Mouse (Mus musculus): ENCODE measurements around the gene Nnat. TPM values are rescaled to one million over a fixed set of nuclear protein-coding genes. Genes with fewer than 3 reads are reported as not detected.

The Nnat gene
- total and polyA plus RNA-seq, 3 experiments, result 0.29 to 6.0 (median 0.39) TPM

DNA sequence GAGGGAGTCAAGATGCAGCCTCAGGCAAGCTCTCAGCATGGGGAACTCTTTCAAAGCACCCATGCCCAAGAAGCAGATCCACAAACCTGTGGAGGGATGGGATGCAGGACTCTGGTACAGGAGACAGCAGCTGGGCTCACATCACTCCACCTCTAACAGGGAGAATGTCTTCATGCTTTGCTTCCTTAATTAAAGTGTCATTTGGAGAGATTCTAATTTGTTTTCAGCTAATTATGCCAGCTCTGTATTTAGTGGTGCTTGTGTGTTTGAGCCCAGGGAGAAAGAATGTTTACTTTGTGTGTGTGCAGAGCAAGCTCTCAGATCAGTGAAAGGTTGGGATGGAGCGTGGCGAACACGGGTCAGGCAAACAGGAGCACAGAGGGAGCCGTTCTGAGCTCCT is 17.5 kb upstream of the Nnat start:
- no peak overlapping the region for H3K27ac ChIP-seq
- no peaks in the 10 kb centered on the region for H3K79me2 ChIP-seq (replicated peaks; ENCODE audit: control insufficient read depth, insufficient read depth, low read length)
- TF ChIP-seq POLR2A (IDR thresholded peaks at IDR 0.05; ENCODE audit: insufficient read depth, low read depth, low read length) (no peak), EP300 (IDR thresholded peaks at IDR 0.05; ENCODE audit: insufficient read depth, low read depth, low read length) (no peak), CTCF (IDR thresholded peaks at IDR 0.05) (no peak)
- intact Hi-C loops (cut with DNase I), result no loop called here
- no peak overlapping the region for H3K9ac ChIP-seq (ENCODE audit: low read depth, low read length)
- no peaks in the 10 kb centered on the region for H3K27me3 ChIP-seq (ENCODE audit: control insufficient read depth, insufficient read depth, low read length)
- WGBS, result 87% methylated on average over 4 of the region's 4 CpGs
- peaks cover 4% of the 10 kb centered on the region for H3K4me1 ChIP-seq (ENCODE audit: control insufficient read depth, insufficient read depth, low read length)
- H3K4me3 ChIP-seq, result no peak overlapping the region
- DNase-seq, result no peak
- no peaks in the 10 kb centered on the region for H3K36me3 ChIP-seq (ENCODE audit: control insufficient read depth, insufficient read depth, low read length)

DNA sequence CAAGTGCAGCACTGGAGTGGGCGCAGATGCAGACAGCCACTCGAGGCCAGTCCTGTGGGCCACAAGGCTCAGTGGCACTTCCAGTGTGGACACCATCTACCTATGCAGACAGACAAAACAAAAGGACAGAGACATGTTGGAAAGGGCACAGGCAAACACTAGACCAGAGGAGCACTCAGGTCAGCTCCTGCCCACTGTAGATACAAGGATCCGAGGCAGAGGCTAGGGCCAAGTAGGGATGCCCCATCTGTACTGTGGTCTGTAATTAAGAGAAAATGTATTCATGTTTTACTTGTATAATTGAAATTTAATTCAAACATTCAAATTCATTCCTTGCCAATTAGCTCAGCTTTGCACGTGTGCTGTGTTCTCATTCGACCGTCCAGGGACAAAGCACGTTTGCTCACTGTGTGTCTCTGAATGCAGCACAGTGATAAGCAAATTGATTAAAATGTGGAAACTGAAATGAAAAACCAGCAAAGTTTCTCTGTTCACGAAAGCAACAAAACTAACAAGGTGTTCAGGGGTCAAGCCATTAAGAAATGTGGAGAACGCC is 15.5 kb upstream of the Nnat start:
- Histone ChIP-seq H3K79me2 (replicated peaks; ENCODE audit: control insufficient read depth, insufficient read depth, low read length) (no peaks in the 10 kb centered on the region), H3K4me1 (ENCODE audit: control insufficient read depth, insufficient read depth, low read length) (peaks cover 4% of the 10 kb centered on the region), H3K27me3 (ENCODE audit: control insufficient read depth, insufficient read depth, low read length) (no peaks in the 10 kb centered on the region), H3K36me3 (ENCODE audit: control insufficient read depth, insufficient read depth, low read length) (no peaks in the 10 kb centered on the region), H3K9ac (ENCODE audit: low read depth, low read length) (no peak overlapping the region), H3K4me3 (no peak overlapping the region), H3K27ac (no peak overlapping the region)
- DNase-seq, result no peak
- intact Hi-C loops (cut with DNase I), result no loop called here
- WGBS, result 86% methylated on average over 9 of the region's 9 CpGs
- TF ChIP-seq EP300 (IDR thresholded peaks at IDR 0.05; ENCODE audit: insufficient read depth, low read depth, low read length), result no peak
- TF ChIP-seq POLR2A (IDR thresholded peaks at IDR 0.05; ENCODE audit: insufficient read depth, low read depth, low read length), result no peak
- TF ChIP-seq CTCF (IDR thresholded peaks at IDR 0.05), result no peak

DNA sequence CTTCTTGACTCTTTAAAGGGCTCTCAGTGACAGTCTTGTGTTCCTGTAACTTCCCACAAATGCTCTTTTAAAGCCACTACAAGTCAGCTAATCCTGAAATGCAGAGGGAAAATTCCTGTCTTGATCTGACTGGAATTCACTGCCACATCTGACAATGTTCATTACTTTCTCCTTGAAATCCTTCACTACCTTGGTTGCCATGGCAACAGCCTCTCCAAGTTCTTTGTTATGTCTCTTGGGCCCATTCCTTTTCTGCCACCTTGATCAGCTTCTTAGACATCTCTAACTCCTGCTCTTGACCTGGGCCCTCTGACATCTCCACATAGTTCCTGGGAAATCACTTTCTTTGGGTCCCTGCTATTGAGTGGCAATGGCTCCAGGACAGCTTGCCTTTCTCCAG is 13.2 kb upstream of the Nnat start:
- no peaks in the 10 kb centered on the region for H3K79me2 ChIP-seq (replicated peaks; ENCODE audit: control insufficient read depth, insufficient read depth, low read length)
- DNase-seq, result no peak
- no peak overlapping the region for H3K27ac ChIP-seq
- H3K9ac ChIP-seq (ENCODE audit: low read depth, low read length), result no peak overlapping the region
- TF ChIP-seq EP300 (IDR thresholded peaks at IDR 0.05; ENCODE audit: insufficient read depth, low read depth, low read length), result no peak
- no peak for TF ChIP-seq CTCF (IDR thresholded peaks at IDR 0.05)
- TF ChIP-seq POLR2A (IDR thresholded peaks at IDR 0.05; ENCODE audit: insufficient read depth, low read depth, low read length), result no peak
- intact Hi-C loops (cut with DNase I), result no loop called here
- H3K4me3 ChIP-seq, result no peak overlapping the region
- H3K27me3 ChIP-seq (ENCODE audit: control insufficient read depth, insufficient read depth, low read length), result no peaks in the 10 kb centered on the region
- no peaks in the 10 kb centered on the region for H3K4me1 ChIP-seq (ENCODE audit: control insufficient read depth, insufficient read depth, low read length)
- H3K36me3 ChIP-seq (ENCODE audit: control insufficient read depth, insufficient read depth, low read length), result no peaks in the 10 kb centered on the region

- intact Hi-C loops (cut with DNase I), result no loop called here
- H3K9ac ChIP-seq (ENCODE audit: low read depth, low read length), result no peak overlapping the region
- H3K79me2 ChIP-seq (replicated peaks; ENCODE audit: control insufficient read depth, insufficient read depth, low read length), result no peaks in the 10 kb centered on the region; the same call in 1 of the 2 replicates
- no peak for TF ChIP-seq EP300 (IDR thresholded peaks at IDR 0.05; ENCODE audit: insufficient read depth, low read depth, low read length)
- TF ChIP-seq POLR2A (IDR thresholded peaks at IDR 0.05; ENCODE audit: insufficient read depth, low read depth, low read length), result no peak
- no peak for TF ChIP-seq CTCF (IDR thresholded peaks at IDR 0.05)
- DNase-seq, result no peak
- H3K27ac ChIP-seq, result no peak overlapping the region
- H3K4me1 ChIP-seq (ENCODE audit: control insufficient read depth, insufficient read depth, low read length), result peaks cover 11% of the 10 kb centered on the region
- no peaks in the 10 kb centered on the region for H3K36me3 ChIP-seq (ENCODE audit: control insufficient read depth, insufficient read depth, low read length)
- 80% methylated on average over 4 of the region's 4 CpGs for WGBS
- H3K27me3 ChIP-seq (ENCODE audit: control insufficient read depth, insufficient read depth, low read length), result no peaks in the 10 kb centered on the region
- no peak overlapping the region for H3K4me3 ChIP-seq
Observed at GRCm38 (mm10) chr2:157550292-157550691, 9.6 kb upstream of the Nnat start.

DNA sequence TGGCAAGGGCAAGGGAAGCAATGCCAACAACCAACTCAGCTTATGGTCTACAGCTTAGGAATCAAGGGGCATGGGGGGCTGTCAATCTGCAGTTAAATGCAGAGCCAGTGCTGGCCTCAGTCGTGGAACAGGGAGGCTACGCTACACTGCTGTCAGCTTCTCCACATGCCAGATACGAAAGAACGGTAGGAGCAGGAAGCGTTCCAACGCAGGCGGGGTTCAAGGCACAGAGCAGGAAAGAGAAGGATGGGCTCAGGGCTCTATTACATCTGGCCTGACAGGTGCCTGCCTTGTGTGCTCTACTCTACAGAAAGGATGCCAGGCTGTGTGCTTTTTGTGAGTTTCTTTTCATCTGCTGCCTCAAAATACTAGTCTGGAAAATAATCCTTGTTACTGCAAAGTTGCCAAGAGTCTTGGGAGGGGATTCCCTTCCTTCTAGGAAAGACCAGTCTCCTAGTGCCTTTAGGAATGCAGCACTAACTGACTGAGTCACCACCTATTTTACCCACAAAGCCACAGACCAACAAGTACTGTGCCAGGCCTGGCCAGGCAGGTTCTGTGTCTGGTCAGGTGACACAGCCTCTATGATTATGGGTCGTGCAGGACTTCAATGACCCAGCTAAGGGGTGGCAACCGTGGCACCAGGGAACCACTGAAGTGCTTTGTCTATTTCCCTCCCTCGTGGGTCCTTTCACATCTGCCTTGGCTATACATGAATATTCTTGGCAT is 7.6 kb upstream of the Nnat start:
- Histone ChIP-seq H3K36me3 (ENCODE audit: control insufficient read depth, insufficient read depth, low read length) (no peaks in the 10 kb centered on the region), H3K27me3 (ENCODE audit: control insufficient read depth, insufficient read depth, low read length) (no peaks in the 10 kb centered on the region), H3K27ac (no peak overlapping the region), H3K4me1 (ENCODE audit: control insufficient read depth, insufficient read depth, low read length) (peaks cover 11% of the 10 kb centered on the region), H3K9ac (ENCODE audit: low read depth, low read length) (no peak overlapping the region), H3K4me3 (no peak overlapping the region), H3K79me2 (replicated peaks; ENCODE audit: control insufficient read depth, insufficient read depth, low read length) (no peaks in the 10 kb centered on the region; the same call in 1 of the 2 replicates)
- intact Hi-C loops (cut with DNase I), result no loop called here
- no peak for DNase-seq
- TF ChIP-seq POLR2A (IDR thresholded peaks at IDR 0.05; ENCODE audit: insufficient read depth, low read depth, low read length) (no peak), EP300 (IDR thresholded peaks at IDR 0.05; ENCODE audit: insufficient read depth, low read depth, low read length) (no peak), CTCF (IDR thresholded peaks at IDR 0.05) (no peak)
- WGBS, result 38% methylated on average over 10 of the region's 10 CpGs

DNA sequence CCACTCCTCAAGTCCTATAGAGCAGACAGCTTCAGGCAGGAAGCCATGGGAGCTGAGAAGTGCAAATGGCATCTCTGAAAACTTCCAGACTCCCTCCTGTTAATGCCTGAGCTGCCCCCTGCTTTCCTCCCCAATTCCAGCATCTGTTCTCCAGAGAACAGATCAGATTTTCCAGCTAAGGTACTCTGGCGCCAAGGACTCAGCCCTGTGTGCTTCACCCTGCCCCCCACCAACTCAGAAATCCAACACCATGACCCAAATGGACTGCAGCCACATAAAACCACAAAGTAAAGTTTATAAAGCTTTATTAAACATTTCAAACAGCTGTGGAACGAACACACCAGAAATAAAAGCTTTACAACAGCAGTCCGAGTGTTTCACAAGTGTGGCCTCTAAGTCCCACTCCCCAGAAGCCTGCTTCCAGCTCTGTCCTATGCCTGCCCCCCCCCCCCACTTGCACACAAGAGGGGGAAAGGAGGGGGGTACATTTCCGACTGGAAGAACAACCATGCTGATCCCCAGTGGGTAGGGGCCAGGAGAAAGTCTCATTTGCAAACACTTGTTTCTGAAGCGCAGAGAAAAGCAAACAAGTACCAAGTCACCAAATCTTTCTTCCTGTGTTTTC is 3.7 kb upstream of the Nnat start:
- 67% methylated on average over 5 of the region's 5 CpGs for WGBS
- H3K27ac ChIP-seq, result no peak overlapping the region
- H3K79me2 ChIP-seq (replicated peaks; ENCODE audit: control insufficient read depth, insufficient read depth, low read length), result no peaks in the 10 kb centered on the region; the same call in 1 of the 2 replicates
- intact Hi-C loops (cut with DNase I), result no loop called here
- DNase-seq, result no peak
- no peak overlapping the region for H3K9ac ChIP-seq (ENCODE audit: low read depth, low read length)
- H3K36me3 ChIP-seq (ENCODE audit: control insufficient read depth, insufficient read depth, low read length), result no peaks in the 10 kb centered on the region
- no peak overlapping the region for H3K4me3 ChIP-seq
- no peaks in the 10 kb centered on the region for H3K27me3 ChIP-seq (ENCODE audit: control insufficient read depth, insufficient read depth, low read length)
- no peak for TF ChIP-seq POLR2A (IDR thresholded peaks at IDR 0.05; ENCODE audit: insufficient read depth, low read depth, low read length)
- no peak for TF ChIP-seq EP300 (IDR thresholded peaks at IDR 0.05; ENCODE audit: insufficient read depth, low read depth, low read length)
- TF ChIP-seq CTCF (IDR thresholded peaks at IDR 0.05), result no peak
- peaks cover 11% of the 10 kb centered on the region for H3K4me1 ChIP-seq (ENCODE audit: control insufficient read depth, insufficient read depth, low read length)
